Mouse (Mus musculus): ENCODE measurements around the gene Fbl.

The Fbl gene

GRCm38 (mm10) chr7:28169489-28170422, at the start of gene Fbl:
TSS of gene Fbl (plus strand) at chr7:28169710.
- in situ Hi-C loops (cut with MboI; ENCODE audit: unreplicated experiment in 2 of 2), result loop anchor here in 1 of 2 experiments (10.0 kb wide), 1 partner anchor 115 kb away; the partner anchor contains the start of gene Psmc4

- in situ Hi-C loops (cut with MboI; ENCODE audit: unreplicated experiment in 2 of 2), result no loop called here
Observed at GRCm38 (mm10) chr7:28129166-28129565, 40.3 kb upstream of the Fbl start, which contains the start of gene 9530053A07Rik. TSS of gene 9530053A07Rik (plus strand) at chr7:28129466.

GRCm38 (mm10) chr7:28137613-28138012, 31.9 kb upstream of the Fbl start:
- in situ Hi-C loops (cut with MboI; ENCODE audit: unreplicated experiment in 2 of 2), result no loop called here

GRCm38 (mm10) chr7:28148263-28148662, 21.2 kb upstream of the Fbl start:
- in situ Hi-C loops (cut with MboI; ENCODE audit: unreplicated experiment in 2 of 2), result loop anchor here (5.0 kb wide), 2 partner anchors 64 to 154 kb away; partner anchors contain the start of gene Dll3 (in 1 of the 2)

- in situ Hi-C loops (cut with MboI; ENCODE audit: unreplicated experiment in 2 of 2), result loop anchor here (5.0 to 10.0 kb wide), 3 partner anchors 62 to 455 kb away; partner anchors contain the start of gene Dll3 (in 1 of the 2)
Observed at GRCm38 (mm10) chr7:28149841-28150240, 19.7 kb upstream of the Fbl start.

- in situ Hi-C loops (cut with MboI; ENCODE audit: unreplicated experiment in 2 of 2), result loop anchor here in 1 of 2 experiments (10.0 kb wide), 1 partner anchor 453 kb away; no protein-coding TSS in a partner anchor
Observed at GRCm38 (mm10) chr7:28151584-28152221, 17.8 kb upstream of the Fbl start.

- in situ Hi-C loops (cut with MboI; ENCODE audit: unreplicated experiment in 2 of 2), result loop anchor here in 1 of 2 experiments (10.0 kb wide), 1 partner anchor 451 kb away; no protein-coding TSS in a partner anchor
Observed at GRCm38 (mm10) chr7:28153595-28153994, 15.9 kb upstream of the Fbl start.

GRCm38 (mm10) chr7:28159292-28159691, 10.2 kb upstream of the Fbl start:
- in situ Hi-C loops (cut with MboI; ENCODE audit: unreplicated experiment in 2 of 2), result loop anchor here in 1 of 2 experiments (10.0 kb wide), 1 partner anchor 446 kb away; no protein-coding TSS in a partner anchor

- in situ Hi-C loops (cut with MboI; ENCODE audit: unreplicated experiment in 2 of 2), result loop anchor here (10.0 kb wide), 2 partner anchors 105 to 445 kb away; partner anchors contain the start of gene Psmc4 (in 1 of the 2)
Observed at GRCm38 (mm10) chr7:28159893-28160292, 9.6 kb upstream of the Fbl start.

GRCm38 (mm10) chr7:28161163-28161749, 8.3 kb upstream of the Fbl start:
- in situ Hi-C loops (cut with MboI; ENCODE audit: unreplicated experiment in 2 of 2), result loop anchor here in 1 of 2 experiments (10.0 kb wide), 1 partner anchor 106 kb away; the partner anchor contains the start of gene Psmc4

- in situ Hi-C loops (cut with MboI; ENCODE audit: unreplicated experiment in 2 of 2), result loop anchor here in 1 of 2 experiments (10.0 kb wide), 1 partner anchor 111 kb away; the partner anchor contains the start of gene Psmc4
Observed at GRCm38 (mm10) chr7:28165406-28165805, 4.1 kb upstream of the Fbl start.

- in situ Hi-C loops (cut with MboI; ENCODE audit: unreplicated experiment in 2 of 2), result loop anchor here in 1 of 2 experiments (10.0 kb wide), 1 partner anchor 114 kb away; the partner anchor contains the start of gene Psmc4
Observed at GRCm38 (mm10) chr7:28168320-28169115, 992 bp upstream of the Fbl start.

- in situ Hi-C loops (cut with MboI; ENCODE audit: unreplicated experiment in 2 of 2), result loop anchor here in 1 of 2 experiments (25.0 kb wide), 1 partner anchor 1013 kb away; the partner anchor contains the start of genes Cyp2t4 and Egln2
Observed at GRCm38 (mm10) chr7:28175358-28175757, 5.8 kb downstream of the Fbl start.

- in situ Hi-C loops (cut with MboI; ENCODE audit: unreplicated experiment in 2 of 2), result loop anchor here in 1 of 2 experiments (25.0 kb wide), 1 partner anchor 1017 kb away; the partner anchor contains the start of genes Cyp2t4 and Egln2
Observed at GRCm38 (mm10) chr7:28179228-28179627, 9.7 kb downstream of the Fbl start, which contains the start of gene Dyrk1b. TSS of gene Dyrk1b (plus strand) at chr7:28179469.

- in situ Hi-C loops (cut with MboI; ENCODE audit: unreplicated experiment in 2 of 2), result loop anchor here in 1 of 2 experiments (25.0 kb wide), 1 partner anchor 1018 kb away; the partner anchor contains the start of genes Cyp2t4 and Egln2
Observed at GRCm38 (mm10) chr7:28179741-28180377, 10.3 kb downstream of the Fbl start.

- in situ Hi-C loops (cut with MboI; ENCODE audit: unreplicated experiment in 2 of 2), result loop anchor here in 1 of 2 experiments (25.0 kb wide), 1 partner anchor 1019 kb away; the partner anchor contains the start of genes Cyp2t4 and Egln2
Observed at GRCm38 (mm10) chr7:28180890-28181289, 11.4 kb downstream of the Fbl start.

GRCm38 (mm10) chr7:28181376-28181775, 11.9 kb downstream of the Fbl start:
- in situ Hi-C loops (cut with MboI; ENCODE audit: unreplicated experiment in 2 of 2), result loop anchor here in 1 of 2 experiments (25.0 kb wide), 1 partner anchor 1019 kb away; the partner anchor contains the start of genes Cyp2t4 and Egln2

GRCm38 (mm10) chr7:28182320-28182719, 12.8 kb downstream of the Fbl start:
- in situ Hi-C loops (cut with MboI; ENCODE audit: unreplicated experiment in 2 of 2), result loop anchor here in 1 of 2 experiments (25.0 kb wide), 1 partner anchor 1020 kb away; the partner anchor contains the start of genes Cyp2t4 and Egln2

Data from v-Abl transformed pro-B cells (cell line).